Mouse (Mus musculus) heart, adult 2 months (tissue): Measurements from ENCODE around the gene Rdh19.

Source experiments
- CTCF ChIP-seq: fragments of 200-600 bp; IDR thresholded peaks from 2 replicates; pipeline ENCODE4 v1.8.1; 2022; ENCODE audit warnings: antibody characterized with exemption, mild to moderate bottlenecking, moderate library complexity
- EP300 ChIP-seq: fragments of 200-500 bp; IDR thresholded peaks from 2 replicates; pipeline ENCODE4 v1.6.1; 2011; ENCODE audit warnings: low read depth, low read length, control low read depth; ENCODE audit not compliant: insufficient read depth

- TF ChIP-seq EP300 = no peak
- no peak for TF ChIP-seq CTCF
These were observed 47.8 kb downstream of the Rdh19 start for GRCm38 (mm10) chr10:127897506-127897905.
